Mouse (Mus musculus) kidney, postnatal 14 days (tissue): ENCODE measurements around the gene 2300003K06Rik.
"Not testable (repeated sequence)": the region's sequence is repeated elsewhere in the genome, so short reads cannot be mapped to it uniquely, and the experiment has no call there.

ENCODE experiments used
- DNase-seq: peaks from one replicate; pipeline ENCODE4 v3.0.0; 2022; ENCODE audit warnings: mixed read lengths

2300003K06Rik gene

GRCm38 (mm10) chr11:99837966-99838365, at the start of gene 2300003K06Rik:
2300003K06Rik (minus strand) TSS chr11:99838066.
- no peak for DNase-seq

GRCm38 (mm10) chr11:99878887-99879286, 41.0 kb upstream of the 2300003K06Rik start, which contains the start of gene Gm11567:
Gm11567 (plus strand) TSS chr11:99879187.
- DNase-seq: not testable (repeated sequence)

- not testable (repeated sequence) for DNase-seq
Measured at GRCm38 (mm10) chr11:99873089-99873488, 35.2 kb upstream of the 2300003K06Rik start, which contains the start of gene Krtap9-1. Krtap9-1 (plus strand) TSS chr11:99873389.

- DNase-seq: not testable (repeated sequence)
Measured at GRCm38 (mm10) chr11:99864176-99864575, 26.3 kb upstream of the 2300003K06Rik start, which contains the start of gene Gm11559. Gm11559 (plus strand) TSS chr11:99864476.

DNA sequence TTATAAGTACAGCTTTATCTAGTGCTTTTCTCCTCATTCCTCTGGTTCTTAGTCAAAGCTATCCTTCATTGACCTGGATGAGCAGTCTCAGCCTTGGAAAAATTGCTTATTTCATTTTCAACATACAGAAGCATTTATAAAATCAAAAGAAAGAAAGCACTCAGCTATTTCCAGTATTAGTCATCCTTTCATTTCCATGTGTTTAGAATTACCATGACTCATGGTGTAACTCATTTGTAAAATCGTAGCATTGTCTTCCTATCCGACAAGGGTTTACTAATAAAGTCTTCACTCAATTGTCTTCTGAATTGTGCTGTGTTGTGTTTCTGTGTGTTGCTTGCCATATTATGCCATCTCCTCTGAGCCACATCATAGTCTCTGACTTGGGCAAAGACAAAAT, 20.9 kb upstream of the 2300003K06Rik start:
- DNase-seq: no peak

GRCm38 (mm10) chr11:99857617-99858016, 19.8 kb upstream of the 2300003K06Rik start, which contains the start of gene Gm11568:
Gm11568 (plus strand) TSS chr11:99857917.
- no peak for DNase-seq

DNA sequence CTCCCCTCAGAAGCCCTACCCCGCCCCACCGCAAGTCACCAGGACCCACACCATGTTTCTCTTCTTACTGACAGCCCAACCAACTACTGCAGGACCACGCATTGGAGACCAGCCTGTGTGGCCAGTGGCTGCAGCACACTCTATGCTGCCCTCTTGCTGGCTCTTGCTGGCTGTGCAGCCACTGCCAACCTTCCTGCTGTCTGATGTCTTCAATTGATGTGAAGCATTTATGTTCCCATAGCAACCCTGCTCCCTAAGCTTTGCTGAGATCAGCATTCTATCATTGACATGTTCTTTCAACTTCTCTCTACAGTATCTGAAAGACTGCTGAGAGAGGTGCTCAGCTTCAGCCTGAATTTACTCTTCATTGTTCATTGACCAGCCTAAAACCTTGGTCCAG, 16.3 kb upstream of the 2300003K06Rik start:
- no peak for DNase-seq

- DNase-seq: no peak
Measured at GRCm38 (mm10) chr11:99851508-99851907, 13.6 kb upstream of the 2300003K06Rik start, which contains the start of gene Krtap4-16. Krtap4-16 (minus strand) TSS chr11:99851608.

- DNase-seq: no peak
Measured at GRCm38 (mm10) chr11:99846746-99847145, 8.9 kb upstream of the 2300003K06Rik start.

- DNase-seq: no peak
Measured at GRCm38 (mm10) chr11:99842185-99842584, 4.3 kb upstream of the 2300003K06Rik start.

GRCm38 (mm10) chr11:99815566-99815965, 22.3 kb downstream of the 2300003K06Rik start, which contains the start of gene Gm11564:
Gm11564 (minus strand) TSS chr11:99815666.
- DNase-seq: not testable (repeated sequence)

- DNase-seq: not testable (repeated sequence)
Measured at GRCm38 (mm10) chr11:99809792-99810191, 28.1 kb downstream of the 2300003K06Rik start, which contains the start of gene Krtap4-13. Krtap4-13 (minus strand) TSS chr11:99809892.

DNA sequence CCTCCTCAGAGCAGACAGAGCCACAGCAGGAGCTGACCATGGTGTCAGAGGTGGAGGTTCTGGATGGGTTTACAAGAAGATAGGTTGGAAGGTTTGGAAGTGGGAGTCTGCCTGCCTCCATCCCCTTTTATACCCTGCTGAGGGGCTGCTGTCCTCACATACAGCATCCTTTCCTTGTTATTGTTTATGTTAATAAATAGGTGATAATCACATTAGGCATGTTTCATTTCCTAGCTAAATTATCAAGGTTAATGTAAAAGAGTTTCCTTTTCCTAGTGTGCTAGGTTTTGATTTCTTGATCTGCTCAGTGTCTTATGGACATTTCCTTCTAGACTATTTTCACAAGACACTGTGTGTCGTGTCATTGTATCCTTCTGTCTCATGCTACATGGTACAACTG, 33.5 kb downstream of the 2300003K06Rik start, which contains the start of gene Gm11554:
Gene Gm11554 (minus strand): TSS at position 101 of the 400 bp plus-strand sequence.
- DNase-seq: not testable (repeated sequence)

DNA sequence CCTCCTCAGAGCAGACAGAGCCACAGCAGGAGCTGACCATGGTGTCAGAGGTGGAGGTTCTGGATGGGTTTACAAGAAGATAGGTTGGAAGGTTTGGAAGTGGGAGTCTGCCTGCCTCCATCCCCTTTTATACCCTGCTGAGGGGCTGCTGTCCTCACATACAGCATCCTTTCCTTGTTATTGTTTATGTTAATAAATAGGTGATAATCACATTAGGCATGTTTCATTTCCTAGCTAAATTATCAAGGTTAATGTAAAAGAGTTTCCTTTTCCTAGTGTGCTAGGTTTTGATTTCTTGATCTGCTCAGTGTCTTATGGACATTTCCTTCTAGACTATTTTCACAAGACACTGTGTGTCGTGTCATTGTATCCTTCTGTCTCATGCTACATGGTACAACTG, 39.0 kb downstream of the 2300003K06Rik start, which contains the start of gene Gm11569:
Gene Gm11569 (minus strand): TSS at position 101 of the 400 bp plus-strand sequence.
- DNase-seq: not testable (repeated sequence)

DNA sequence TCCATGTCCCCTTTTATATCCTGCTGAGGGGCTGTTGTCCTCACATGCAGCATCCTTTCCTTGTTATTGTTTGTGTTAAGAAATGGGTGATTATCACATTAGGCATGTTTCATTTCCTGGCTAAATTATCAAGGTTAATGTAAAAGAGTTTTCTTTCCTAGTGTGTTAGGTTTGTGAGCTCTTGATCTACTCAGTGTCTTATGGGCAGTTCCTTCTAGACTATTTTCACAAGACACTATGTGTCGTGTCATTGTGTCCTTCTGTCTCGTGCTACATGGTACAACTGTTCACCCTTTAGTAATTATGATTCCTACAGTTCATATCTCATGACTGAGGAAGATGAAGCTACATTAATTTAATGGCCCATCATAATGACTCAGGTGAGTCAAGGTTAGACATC, 44.5 kb downstream of the 2300003K06Rik start, which contains the start of gene Gm11596:
Gene Gm11596 (minus strand): TSS at position 101 of the 400 bp plus-strand sequence.
- DNase-seq: no peak
